Mouse (Mus musculus) heart, embryonic 13.5 days (tissue): ENCODE data around the gene Khdrbs2. TPM values are rescaled to one million over a fixed set of nuclear protein-coding genes. Genes with fewer than 3 reads are reported as not detected.

Experiments
- ATAC-seq: fragments of 200-750 bp; cut with Nextera tagmentation; 2 replicates; pipeline ENCODE4 v1.8.0; 2017; ENCODE audit warnings: moderate TSS enrichment; ENCODE audit not compliant: insufficient number of reproducible peaks, low FRiP score, low TSS enrichment; ENCODE audit errors: extremely low read depth
- H3K27ac ChIP-seq: fragments of 300-500 bp; sonication (generic); replicated peaks from 2 replicates; pipeline ENCODE4 v1.5.1; 2015; ENCODE audit warnings: moderate library complexity, mild to moderate bottlenecking, inconsistent platforms
- H3K27me3 ChIP-seq: fragments of 300-500 bp; sonication (generic); replicated peaks from 2 replicates; pipeline ENCODE4 v1.6.1; 2015; ENCODE audit warnings: mild to moderate bottlenecking, inconsistent platforms
- H3K36me3 ChIP-seq: fragments of 300-500 bp; sonication (generic); 2 replicates; pipeline ENCODE4 v1.6.1; 2015; ENCODE audit warnings: mild to moderate bottlenecking, inconsistent platforms
- H3K4me1 ChIP-seq: fragments of 300-500 bp; sonication (generic); 2 replicates; pipeline ENCODE4 v1.6.1; 2015; ENCODE audit warnings: inconsistent platforms
- H3K4me2 ChIP-seq: fragments of 300-500 bp; sonication (generic); 2 replicates; pipeline ENCODE4 v1.6.1; 2015; ENCODE audit warnings: inconsistent platforms, mild to moderate bottlenecking, moderate library complexity
- H3K4me3 ChIP-seq: fragments of 300-500 bp; sonication (generic); 2 replicates; pipeline ENCODE4 v1.5.1; 2015; ENCODE audit warnings: moderate library complexity, mild to moderate bottlenecking, inconsistent platforms
- H3K9ac ChIP-seq: fragments of 300-500 bp; sonication (generic); 2 replicates; pipeline ENCODE4 v1.6.1; 2015; ENCODE audit warnings: inconsistent platforms, mild to moderate bottlenecking, moderate library complexity
- H3K9me3 ChIP-seq: fragments of 300-500 bp; sonication (generic); 2 replicates; pipeline ENCODE4 v1.6.1; 2016; ENCODE audit warnings: inconsistent platforms
- WGBS: fragments of 180-500 bp; shearing (Covaris S2); methylation state at CpG from one replicate; pipeline ENCODE4 v1.1.7; 2015; ENCODE audit warnings: mixed read lengths; 5-methylcytosine and 5-hydroxymethylcytosine counted together
- polyA plus RNA-seq: library from polyadenylated mRNA; unstranded; fragments of >200 nt; fragmentation: Nextera tagmentation; extraction: Ambion mirVana; gene quantifications from 2 replicates; pipeline ENCODE4 v1.2.1, GENCODE M21; 2015

Khdrbs2 gene
- polyA plus RNA-seq, 1 experiment from 2014 or later, result 1.4 TPM

DNA sequence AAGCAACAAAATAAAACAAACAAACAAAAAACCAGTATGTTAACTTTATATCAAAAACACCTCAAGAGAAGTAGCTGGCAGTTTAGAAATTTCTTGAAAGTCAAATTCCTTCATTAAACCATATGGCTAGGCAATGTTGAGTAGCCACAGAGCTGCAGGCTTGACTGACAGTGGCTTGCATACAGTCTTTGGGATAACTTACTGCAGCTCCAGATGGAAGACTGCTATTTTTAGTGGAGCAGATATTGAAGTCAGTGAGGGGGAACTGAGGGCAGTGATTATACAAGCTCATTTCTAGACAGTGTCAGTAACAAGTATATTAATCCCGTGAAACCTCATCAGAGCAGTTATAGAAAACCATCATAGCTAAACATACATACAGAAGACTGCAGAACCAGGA, 166.6 kb downstream of the Khdrbs2 start:
- no peak overlapping the region for H3K4me2 ChIP-seq
- H3K4me1 ChIP-seq, result no peaks in the 10 kb centered on the region; the same call in 1 of the 2 replicates
- ATAC-seq, result no peak
- H3K36me3 ChIP-seq, result no peaks in the 10 kb centered on the region
- H3K9me3 ChIP-seq, result no peaks in the 10 kb centered on the region
- H3K4me3 ChIP-seq, result no peak overlapping the region
- no peaks in the 10 kb centered on the region for H3K27me3 ChIP-seq
- WGBS, result 69% methylated on average over 1 of the region's 1 CpGs
- no peak overlapping the region for H3K27ac ChIP-seq
- no peak overlapping the region for H3K9ac ChIP-seq

DNA sequence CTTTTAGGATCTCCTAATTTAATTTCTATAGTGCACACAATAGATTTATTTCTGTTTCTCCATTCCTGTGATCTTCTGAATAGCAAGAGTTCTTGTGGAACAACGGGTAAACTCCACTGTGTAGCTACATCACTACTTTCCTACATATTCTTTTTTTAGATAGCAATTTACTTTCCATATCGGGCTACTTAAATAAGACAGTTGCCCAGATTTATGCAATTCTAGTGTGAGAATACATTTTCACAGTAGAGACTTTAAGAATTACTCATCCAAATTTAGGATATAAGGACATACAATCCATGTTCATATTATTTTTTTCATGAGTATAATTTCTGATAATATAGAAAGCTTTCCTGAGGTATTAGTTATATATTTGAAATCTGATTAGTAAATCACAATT, 175.0 kb downstream of the Khdrbs2 start:
- Histone ChIP-seq H3K4me3 (no peak overlapping the region), H3K27me3 (no peaks in the 10 kb centered on the region), H3K4me1 (no peaks in the 10 kb centered on the region), H3K4me2 (no peak overlapping the region), H3K9ac (no peak overlapping the region), H3K9me3 (no peaks in the 10 kb centered on the region), H3K27ac (no peak overlapping the region), H3K36me3 (no peaks in the 10 kb centered on the region)
- 76% methylated on average over 2 of the region's 2 CpGs for WGBS
- ATAC-seq, result no peak

DNA sequence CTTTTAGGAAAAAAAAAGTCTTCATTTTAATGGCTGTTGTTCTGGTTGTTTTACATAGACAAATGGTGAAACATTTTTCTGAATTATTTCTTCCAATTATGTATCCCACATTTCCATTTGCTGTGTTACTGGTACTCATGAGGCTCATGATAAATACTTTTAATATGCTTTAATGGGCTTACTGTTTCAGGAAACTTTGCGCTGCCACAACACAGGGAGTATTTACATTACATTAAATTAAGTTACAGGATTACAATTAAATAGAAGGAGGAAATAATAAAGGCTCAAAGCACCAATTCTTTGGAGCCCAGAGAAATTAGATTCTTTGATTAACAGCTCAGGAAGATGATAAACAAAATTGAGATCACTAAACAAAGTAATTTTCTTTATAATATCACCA, 179.6 kb downstream of the Khdrbs2 start:
- Histone ChIP-seq H3K9me3 (no peaks in the 10 kb centered on the region), H3K27ac (no peak overlapping the region), H3K4me2 (no peak overlapping the region), H3K36me3 (no peaks in the 10 kb centered on the region), H3K9ac (no peak overlapping the region), H3K4me1 (no peaks in the 10 kb centered on the region), H3K4me3 (no peak overlapping the region), H3K27me3 (no peaks in the 10 kb centered on the region)
- no peak for ATAC-seq
- WGBS, result 71% methylated on average over 1 of the region's 1 CpGs

DNA sequence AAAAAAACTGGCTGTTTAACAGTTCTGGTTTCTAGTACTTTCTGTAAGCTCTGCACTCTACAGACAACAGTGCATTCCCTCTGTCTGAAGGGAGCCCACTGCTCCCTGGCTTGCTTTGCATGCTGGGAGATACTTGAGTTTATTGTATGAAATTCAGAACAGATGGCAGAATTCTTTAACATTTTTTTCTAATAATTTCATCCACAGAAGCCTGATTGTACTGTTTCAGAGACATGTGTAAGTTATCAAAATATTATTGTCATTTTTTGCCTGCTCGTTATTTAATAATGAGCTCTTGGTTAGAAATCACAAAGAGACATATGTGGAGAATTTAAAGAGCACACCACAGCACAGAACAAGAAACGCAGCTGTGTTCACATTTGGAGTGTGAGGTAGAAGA, 191.0 kb downstream of the Khdrbs2 start:
- H3K27me3 ChIP-seq, result no peaks in the 10 kb centered on the region
- 0 out of 2 replicates have a peak, but pooled peaks cover 2% of the 10 kb centered on the region for H3K9me3 ChIP-seq
- H3K36me3 ChIP-seq, result no peaks in the 10 kb centered on the region
- H3K27ac ChIP-seq, result no peak overlapping the region
- WGBS, result 62% methylated on average over 2 of the region's 2 CpGs
- no peaks in the 10 kb centered on the region for H3K4me1 ChIP-seq
- no peak for ATAC-seq
- no peak overlapping the region for H3K4me3 ChIP-seq
- H3K4me2 ChIP-seq, result no peak overlapping the region
- no peak overlapping the region for H3K9ac ChIP-seq

DNA sequence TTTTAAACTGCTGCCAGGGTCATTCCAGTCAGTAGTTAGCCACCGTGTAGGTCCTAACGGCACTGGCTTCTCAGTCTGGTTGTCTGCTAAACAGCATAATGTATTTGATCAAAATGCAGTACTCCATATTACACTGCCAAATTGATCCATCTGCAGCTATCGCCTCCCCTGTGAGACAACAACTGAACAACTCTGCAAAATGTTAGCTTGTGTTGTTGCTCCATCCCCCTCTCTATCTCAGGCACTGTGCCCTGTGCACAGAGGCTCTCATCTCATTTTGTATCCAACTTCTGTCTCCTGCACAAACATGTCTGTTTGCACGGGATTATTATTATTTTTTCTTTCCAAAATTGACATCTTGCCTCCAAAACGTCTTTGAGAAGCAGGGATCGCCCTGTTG, 225.0 kb downstream of the Khdrbs2 start:
- Histone ChIP-seq H3K4me1 (no peaks in the 10 kb centered on the region), H3K36me3 (no peaks in the 10 kb centered on the region), H3K4me3 (no peak overlapping the region), H3K27ac (no peak overlapping the region), H3K9me3 (no peaks in the 10 kb centered on the region), H3K4me2 (no peak overlapping the region), H3K27me3 (no peaks in the 10 kb centered on the region), H3K9ac (no peak overlapping the region)
- 63% methylated on average over 6 of the region's 6 CpGs for WGBS
- ATAC-seq, result no peak

DNA sequence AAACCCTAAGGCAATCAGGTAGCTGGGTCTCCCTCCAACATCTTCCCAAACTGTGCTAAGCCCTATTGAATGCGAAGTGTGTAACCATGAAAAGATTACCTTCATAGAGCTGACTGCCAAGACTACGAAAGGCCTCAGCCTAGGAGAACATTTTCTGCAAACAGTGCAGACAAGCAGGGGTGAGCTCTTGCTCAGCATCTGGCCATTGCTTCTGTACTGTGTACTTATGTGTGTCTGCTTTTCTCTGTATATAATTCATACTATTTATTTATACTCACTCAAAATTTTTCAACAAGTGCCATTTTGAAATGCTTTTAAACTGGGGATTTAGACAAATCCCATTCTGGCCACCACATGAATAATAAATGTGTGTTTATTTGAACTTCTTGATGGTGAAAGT, 235.1 kb downstream of the Khdrbs2 start:
- Histone ChIP-seq H3K4me2 (no peak overlapping the region), H3K27me3 (no peaks in the 10 kb centered on the region), H3K9ac (no peak overlapping the region), H3K9me3 (no peaks in the 10 kb centered on the region), H3K36me3 (no peaks in the 10 kb centered on the region), H3K4me3 (no peak overlapping the region), H3K4me1 (no peaks in the 10 kb centered on the region), H3K27ac (no peak overlapping the region)
- WGBS, result 71% methylated on average over 2 of the region's 2 CpGs
- no peak for ATAC-seq

DNA sequence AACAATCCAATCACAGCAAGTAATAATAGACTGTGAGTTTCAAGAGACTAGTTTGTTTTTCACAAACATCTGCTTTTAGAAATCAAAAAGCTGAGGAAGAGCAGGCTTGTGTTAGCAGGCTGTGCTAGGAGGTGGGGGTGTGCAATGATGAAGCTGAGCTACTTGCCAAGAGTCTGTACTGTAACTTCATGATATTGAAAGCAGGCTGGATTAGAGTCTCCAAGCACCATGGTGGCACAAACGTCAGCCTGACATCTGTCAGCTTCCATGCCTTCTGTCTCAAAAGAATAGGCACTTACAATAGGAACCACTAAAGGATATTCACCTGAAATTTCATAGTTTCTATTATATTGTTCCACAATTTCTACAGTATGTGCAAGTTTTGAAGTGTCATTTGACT, 255.9 kb downstream of the Khdrbs2 start:
- no peak for ATAC-seq
- H3K27me3 ChIP-seq, result no peaks in the 10 kb centered on the region
- H3K9ac ChIP-seq, result no peak overlapping the region
- WGBS, result 26% methylated on average over 1 of the region's 1 CpGs
- no peaks in the 10 kb centered on the region for H3K9me3 ChIP-seq
- no peaks in the 10 kb centered on the region for H3K4me1 ChIP-seq
- no peak overlapping the region for H3K4me3 ChIP-seq
- no peak overlapping the region for H3K27ac ChIP-seq
- H3K4me2 ChIP-seq, result no peak overlapping the region
- no peaks in the 10 kb centered on the region for H3K36me3 ChIP-seq

DNA sequence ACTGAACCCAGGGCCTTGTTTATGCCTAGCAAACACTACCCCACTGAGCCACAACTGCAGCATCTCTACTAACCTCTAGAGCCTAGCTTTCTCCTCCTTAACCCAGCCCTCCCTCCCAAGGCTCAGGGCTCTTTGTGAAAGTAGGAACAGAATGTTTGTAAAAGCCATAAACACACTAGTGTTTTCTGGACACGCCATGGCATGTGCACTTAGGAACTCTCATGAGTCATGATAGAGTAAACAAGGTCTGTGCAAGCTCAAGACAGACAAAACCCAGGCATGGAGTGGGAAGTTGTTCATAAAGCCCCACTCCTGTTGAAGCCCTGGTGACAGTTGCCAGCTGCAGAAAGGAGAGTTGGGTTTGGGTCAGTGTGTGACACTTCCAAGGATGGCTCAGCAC, 257.0 kb downstream of the Khdrbs2 start:
- H3K4me1 ChIP-seq, result no peaks in the 10 kb centered on the region
- no peak overlapping the region for H3K9ac ChIP-seq
- H3K4me3 ChIP-seq, result no peak overlapping the region
- H3K27me3 ChIP-seq, result no peaks in the 10 kb centered on the region
- ATAC-seq, result no peak
- no peaks in the 10 kb centered on the region for H3K9me3 ChIP-seq
- H3K36me3 ChIP-seq, result no peaks in the 10 kb centered on the region
- H3K27ac ChIP-seq, result no peak overlapping the region
- 36% methylated on average over 1 of the region's 1 CpGs for WGBS
- H3K4me2 ChIP-seq, result no peak overlapping the region

DNA sequence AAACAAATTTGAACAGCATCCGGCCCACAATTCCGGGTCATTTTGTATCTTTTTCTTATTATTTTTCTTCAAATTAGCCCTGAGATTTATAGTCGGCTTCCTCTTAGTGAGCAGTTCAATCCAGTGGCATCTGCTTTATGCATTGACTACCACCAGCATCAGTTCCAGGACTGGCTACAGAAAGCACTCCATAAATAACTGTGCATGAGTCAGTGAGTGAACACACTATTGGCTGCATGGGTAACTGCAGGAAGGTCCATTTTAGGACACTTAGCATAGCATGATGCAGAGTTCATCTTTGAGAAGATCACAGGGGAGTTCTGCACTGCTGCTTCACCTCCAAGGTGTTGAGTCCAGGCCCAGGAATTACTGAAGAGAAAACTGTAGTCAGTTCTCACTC, 258.0 kb downstream of the Khdrbs2 start:
- H3K9ac ChIP-seq, result no peak overlapping the region
- H3K4me2 ChIP-seq, result no peak overlapping the region
- H3K4me1 ChIP-seq, result no peaks in the 10 kb centered on the region
- no peaks in the 10 kb centered on the region for H3K36me3 ChIP-seq
- no peaks in the 10 kb centered on the region for H3K27me3 ChIP-seq
- ATAC-seq, result no peak
- H3K9me3 ChIP-seq, result no peaks in the 10 kb centered on the region
- no peak overlapping the region for H3K4me3 ChIP-seq
- no peak overlapping the region for H3K27ac ChIP-seq
- WGBS, result 80% methylated on average over 3 of the region's 3 CpGs

DNA sequence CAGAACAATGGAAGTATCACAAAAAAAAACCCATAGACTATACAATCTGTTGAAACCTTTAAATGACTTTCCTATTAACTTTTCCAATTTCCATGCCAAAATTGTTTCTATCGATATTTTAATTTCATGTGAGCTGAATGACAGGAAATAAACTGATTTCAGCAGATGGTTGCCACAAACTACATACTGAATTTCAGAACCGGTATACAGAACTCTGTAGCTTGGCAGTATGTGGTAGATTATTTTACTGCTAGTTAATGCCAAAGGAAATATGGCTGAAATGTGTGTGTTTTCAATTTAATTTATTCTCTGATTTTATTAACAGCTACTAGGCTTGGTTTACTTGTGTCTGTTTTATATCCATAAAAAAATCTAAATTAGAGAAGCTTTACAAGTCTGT, 260.6 kb downstream of the Khdrbs2 start:
- ATAC-seq, result no peak
- 71% methylated on average over 2 of the region's 2 CpGs for WGBS
- Histone ChIP-seq H3K4me1 (no peaks in the 10 kb centered on the region), H3K9me3 (no peaks in the 10 kb centered on the region), H3K27ac (no peak overlapping the region), H3K36me3 (no peaks in the 10 kb centered on the region), H3K9ac (no peak overlapping the region), H3K27me3 (no peaks in the 10 kb centered on the region), H3K4me3 (no peak overlapping the region), H3K4me2 (no peak overlapping the region)

DNA sequence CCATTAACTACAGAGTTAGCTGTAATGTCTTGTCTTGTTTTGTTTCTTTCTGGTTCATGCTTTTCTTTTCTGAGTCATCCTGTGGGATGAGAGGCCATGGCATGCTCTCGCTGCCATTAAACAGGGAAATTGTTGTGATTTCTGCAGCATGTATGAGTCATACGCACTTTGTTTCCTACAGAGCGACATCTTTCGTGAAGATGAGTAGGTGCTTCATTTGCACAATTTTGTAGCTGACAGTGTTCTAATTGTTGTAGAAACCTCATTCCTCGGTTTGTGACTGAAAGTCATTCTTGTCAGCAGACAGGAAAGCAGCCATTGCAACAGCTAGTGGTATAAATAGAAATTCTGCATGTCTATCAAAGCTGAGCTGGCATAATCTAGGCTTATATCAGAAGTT, 271.4 kb downstream of the Khdrbs2 start:
- Histone ChIP-seq H3K4me2 (no peak overlapping the region), H3K4me3 (no peak overlapping the region), H3K4me1 (no peaks in the 10 kb centered on the region), H3K9ac (no peak overlapping the region), H3K9me3 (no peaks in the 10 kb centered on the region), H3K27me3 (no peaks in the 10 kb centered on the region), H3K27ac (no peak overlapping the region), H3K36me3 (no peaks in the 10 kb centered on the region)
- WGBS, result 76% methylated on average over 5 of the region's 5 CpGs
- no peak for ATAC-seq

DNA sequence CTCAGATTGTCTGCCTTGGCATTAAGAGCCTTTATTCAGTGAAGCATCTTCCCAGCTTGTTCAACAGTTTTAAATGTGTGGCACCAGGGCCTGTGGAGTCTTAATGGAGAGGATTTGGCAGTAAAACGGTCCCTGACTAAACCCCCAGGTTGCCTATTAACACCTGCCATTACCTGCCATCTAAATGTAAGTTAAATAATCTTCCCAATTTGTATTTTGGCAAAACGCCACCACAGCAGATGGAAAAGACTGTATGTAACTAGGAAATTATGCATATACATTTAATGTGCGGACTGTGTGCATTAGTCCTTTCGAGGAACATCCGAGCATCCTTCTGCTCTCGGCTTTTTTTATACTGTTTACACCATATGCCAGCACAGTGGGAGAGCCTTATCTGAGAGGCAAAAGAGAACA, 290.6 kb downstream of the Khdrbs2 start:
- Histone ChIP-seq H3K4me1 (no peaks in the 10 kb centered on the region), H3K36me3 (no peaks in the 10 kb centered on the region), H3K9me3 (no peaks in the 10 kb centered on the region), H3K27me3 (no peaks in the 10 kb centered on the region), H3K27ac (no peak overlapping the region), H3K9ac (no peak overlapping the region), H3K4me2 (no peak overlapping the region), H3K4me3 (no peak overlapping the region)
- ATAC-seq, result no peak
- 73% methylated on average over 6 of the region's 6 CpGs for WGBS

DNA sequence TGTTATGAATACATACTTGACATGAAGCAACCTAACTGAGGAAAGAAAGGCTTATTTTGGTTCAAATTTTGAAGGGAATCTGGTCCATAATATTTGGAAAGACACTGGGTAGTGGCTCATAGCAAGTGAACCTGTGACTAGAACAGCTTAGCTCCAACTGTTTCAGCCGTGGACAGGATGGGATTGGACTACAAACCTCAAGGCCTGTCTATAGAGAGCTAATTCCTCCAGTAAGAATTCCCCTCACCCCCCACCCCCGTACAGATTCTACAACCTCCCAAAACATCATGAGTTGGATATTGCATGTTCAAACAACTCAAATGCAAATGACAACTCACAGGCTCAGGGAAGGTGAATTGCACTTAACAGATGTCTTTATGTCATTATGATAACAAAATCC, 298.5 kb downstream of the Khdrbs2 start:
- H3K4me2 ChIP-seq, result no peak overlapping the region
- no peak overlapping the region for H3K9ac ChIP-seq

More for the DNA sequence above, 298.5 kb downstream of the Khdrbs2 start:
- Histone ChIP-seq H3K27ac (no peak overlapping the region), H3K4me3 (no peak overlapping the region), H3K4me1 (no peaks in the 10 kb centered on the region), H3K27me3 (no peaks in the 10 kb centered on the region), H3K9me3 (no peaks in the 10 kb centered on the region), H3K36me3 (no peaks in the 10 kb centered on the region)
- ATAC-seq, result no peak
- WGBS, result 71% methylated on average over 2 of the region's 2 CpGs
